Mouse (Mus musculus) cerebellum, adult 2 months (tissue): Measurements from ENCODE around the gene Col20a1.

Source experiments
- CTCF ChIP-seq: fragments of 200-500 bp; IDR thresholded peaks from 2 replicates; pipeline ENCODE4 v1.5.1; 2011; ENCODE audit warnings: low read depth, mild to moderate bottlenecking, control low read depth, low read length, moderate library complexity, borderline replicate concordance; ENCODE audit not compliant: insufficient read depth
- POLR2A ChIP-seq: fragments of 200-500 bp; IDR thresholded peaks from 2 replicates; pipeline ENCODE4 v1.6.1; 2011; ENCODE audit warnings: low read length, control low read depth, borderline replicate concordance; ENCODE audit not compliant: insufficient read depth

DNA sequence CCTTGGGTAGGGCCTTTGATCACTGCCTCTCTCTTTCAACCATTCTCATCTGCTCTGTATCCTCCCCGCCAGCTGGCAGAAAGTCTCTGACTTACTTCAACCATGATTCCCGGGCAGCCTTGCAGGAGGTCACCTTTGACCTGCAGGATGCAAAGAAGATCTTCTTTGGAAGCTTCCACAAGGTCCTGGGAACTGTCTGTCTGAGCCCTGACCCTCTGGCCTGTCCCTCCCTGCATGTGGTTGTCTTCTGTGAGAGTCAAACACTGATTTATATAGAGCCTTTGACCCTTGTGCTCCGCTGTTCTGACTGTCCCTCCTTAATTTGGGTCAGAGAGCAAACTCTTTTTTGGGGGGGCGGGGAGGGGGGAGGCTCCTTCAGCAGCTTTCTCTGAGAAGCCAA, 20.7 kb downstream of the Col20a1 start:
- TF ChIP-seq CTCF (no peak), POLR2A (no peak)
